Mouse (Mus musculus): ENCODE data around the gene Gm21977. TPM values are rescaled to one million over a fixed set of nuclear protein-coding genes. Genes with fewer than 3 reads are reported as not detected.
"Not testable (repeated sequence)": the region's sequence is repeated elsewhere in the genome, so short reads cannot be mapped to it uniquely, and the experiment has no call there.

Gm21977 gene
- not detected in 2 replicates for total RNA-seq (2014; rRNA removed)
- not detected in 2 replicates for polyA plus RNA-seq (2015; fragmentation: Nextera tagmentation; extraction: Ambion mirVana)

DNA sequence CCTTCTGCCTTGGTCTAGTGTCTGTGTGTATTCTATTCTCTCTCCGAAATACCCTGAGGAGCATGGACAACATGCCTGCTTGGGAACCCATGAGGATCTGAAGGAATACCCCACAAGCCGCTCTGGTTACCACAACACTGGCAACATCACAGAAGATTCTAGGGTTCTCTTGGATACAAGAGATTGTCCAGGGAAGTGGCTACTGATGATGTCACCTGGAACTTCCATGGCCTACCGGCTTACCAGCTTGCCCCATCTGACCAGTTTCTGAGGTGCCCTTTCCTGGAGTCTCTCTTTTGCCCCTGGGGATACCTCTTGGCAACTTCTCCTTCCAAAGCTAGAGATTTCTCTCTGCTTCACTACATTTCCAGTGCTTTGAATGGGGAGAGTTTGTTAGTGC, at the start of gene Gm21977:
Gene Gm21977, minus strand, starts transcription at position 101 of the 400 bp plus-strand sequence.
- not testable (repeated sequence) for H3K27ac ChIP-seq; H3K9ac ChIP-seq (replicated peaks; ENCODE audit: low read length); ATAC-seq; H3K36me3 ChIP-seq (ENCODE audit: insufficient read depth, low read length); H3K9me3 ChIP-seq (ENCODE audit: low read length); DNase-seq (ENCODE audit: low spot score); H3K4me2 ChIP-seq (ENCODE audit: low read depth, low read length); H3K4me3 ChIP-seq (ENCODE audit: low read length); H3K27me3 ChIP-seq (ENCODE audit: insufficient read depth, low read length); H3K4me1 ChIP-seq (ENCODE audit: insufficient read depth, low read length)
- WGBS, result no CpG with 5 or more reads among the region's 3 CpGs

Other genes starting within 250 kb of the Gm21977 start
- not detected in 2 replicates for gene Gm3633, start 211.6 kb downstream of the Gm21977 start, total RNA-seq (2014; rRNA removed)
- not detected in 2 replicates for gene Gm3633, start 211.6 kb downstream of the Gm21977 start, polyA plus RNA-seq (2015; fragmentation: Nextera tagmentation; extraction: Ambion mirVana)
- gene Gm10378, start 197.5 kb downstream of the Gm21977 start, total RNA-seq (2014; rRNA removed), result not detected in 2 replicates
- gene Gm10378, start 197.5 kb downstream of the Gm21977 start, polyA plus RNA-seq (2015; fragmentation: Nextera tagmentation; extraction: Ambion mirVana), result not detected in 2 replicates
- not detected in 2 replicates for gene Gm3015, start 84.7 kb downstream of the Gm21977 start, total RNA-seq (2014; rRNA removed)
- not detected in 2 replicates for gene Gm3015, start 84.7 kb downstream of the Gm21977 start, polyA plus RNA-seq (2015; fragmentation: Nextera tagmentation; extraction: Ambion mirVana)
- gene Gm10377, start 55.5 kb downstream of the Gm21977 start, total RNA-seq (2014; rRNA removed), result not detected in 2 replicates
- not detected in 2 replicates for gene Gm10377, start 55.5 kb downstream of the Gm21977 start, polyA plus RNA-seq (2015; fragmentation: Nextera tagmentation; extraction: Ambion mirVana)
- not detected in 2 replicates for gene Gm8082, start 140.1 kb upstream of the Gm21977 start, total RNA-seq (2014; rRNA removed)
- not detected in 2 replicates for gene Gm8082, start 140.1 kb upstream of the Gm21977 start, polyA plus RNA-seq (2015; fragmentation: Nextera tagmentation; extraction: Ambion mirVana)
- not detected in 2 replicates for gene Gm10376, start 162.2 kb upstream of the Gm21977 start, total RNA-seq (2014; rRNA removed)
- not detected in 2 replicates for gene Gm10376, start 162.2 kb upstream of the Gm21977 start, polyA plus RNA-seq (2015; fragmentation: Nextera tagmentation; extraction: Ambion mirVana)
- gene Gm8094, start 223.2 kb upstream of the Gm21977 start, total RNA-seq (2014; rRNA removed), result not detected in 2 replicates
- not detected in 2 replicates for gene Gm8094, start 223.2 kb upstream of the Gm21977 start, polyA plus RNA-seq (2015; fragmentation: Nextera tagmentation; extraction: Ambion mirVana)
- not detected in 2 replicates for gene Gm8104, start 247.1 kb upstream of the Gm21977 start, total RNA-seq (2014; rRNA removed)
- 0.19 and 0.36 TPM in 2 replicates for gene Gm8104, start 247.1 kb upstream of the Gm21977 start, polyA plus RNA-seq (2015; fragmentation: Nextera tagmentation; extraction: Ambion mirVana)

All from hindbrain, postnatal 0 days (tissue).